Mouse (Mus musculus): ENCODE measurements at regions not wholly inside any gene's neighbourhood (a gene's known extent, or its start where the extent isn't known, plus 50 kb on each side); places are given as distances from the start of the nearest gene placed in this dataset.

- no peak for TF ChIP-seq POLR2A (IDR thresholded peaks at IDR 0.05; ENCODE audit: borderline replicate concordance, extremely low read depth, low read depth, low read length)
- no peak for TF ChIP-seq CTCF (IDR thresholded peaks at IDR 0.05; ENCODE audit: insufficient read depth, low read length)
Measured at GRCm38 (mm10) chr2:178834986-178835385, 404.7 kb downstream of the Cdh26 start.
